Mouse (Mus musculus): ENCODE measurements at regions not wholly inside any gene's neighbourhood (a gene's known extent, or its start where the extent isn't known, plus 50 kb on each side); places are given as distances from the start of the nearest gene placed in this dataset.
A peak's percentile ranks its signal among the peaks of the same experiment; 100 is the strongest.

- no peak for DNase-seq (ENCODE audit: low spot score)
These were observed 631.7 kb upstream of the Fam160b2 start for GRCm38 (mm10) chr14:71231223-71231815.

DNA sequence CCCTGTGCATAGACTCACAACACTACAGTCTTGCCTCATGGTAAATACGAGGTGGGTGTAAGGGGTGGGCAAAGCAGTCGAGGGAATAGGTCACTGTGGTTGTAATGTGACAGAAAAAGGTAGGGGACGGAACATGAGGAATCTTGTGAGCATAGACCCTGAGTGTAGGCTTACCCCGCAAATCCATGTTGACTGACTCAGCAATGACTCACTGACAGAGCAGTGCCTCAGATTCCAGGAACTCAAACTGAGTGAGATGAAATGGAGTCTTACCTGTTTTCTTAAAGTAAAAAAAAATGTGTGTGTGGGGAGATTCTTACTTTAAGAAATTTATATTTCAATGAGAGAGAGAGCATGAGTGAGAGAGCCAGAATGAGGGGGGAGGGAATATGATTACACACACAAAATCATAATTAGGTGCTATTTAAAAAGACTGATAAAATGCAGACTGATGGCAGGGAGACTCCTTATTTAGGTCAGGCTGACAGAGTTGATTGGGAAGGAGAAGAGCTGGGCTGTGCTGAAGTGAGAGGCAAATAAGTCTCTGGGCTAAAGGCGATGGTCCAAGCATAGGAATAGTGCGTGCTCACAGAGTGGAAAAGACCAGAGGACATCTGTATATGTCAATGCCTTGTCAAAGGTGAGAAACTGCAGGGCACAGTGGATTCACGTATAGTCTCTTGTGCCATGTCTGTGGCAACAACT lies 631.0 kb upstream of the Fam160b2 start:
- DNase-seq (ENCODE audit: low spot score): no peak

DNA sequence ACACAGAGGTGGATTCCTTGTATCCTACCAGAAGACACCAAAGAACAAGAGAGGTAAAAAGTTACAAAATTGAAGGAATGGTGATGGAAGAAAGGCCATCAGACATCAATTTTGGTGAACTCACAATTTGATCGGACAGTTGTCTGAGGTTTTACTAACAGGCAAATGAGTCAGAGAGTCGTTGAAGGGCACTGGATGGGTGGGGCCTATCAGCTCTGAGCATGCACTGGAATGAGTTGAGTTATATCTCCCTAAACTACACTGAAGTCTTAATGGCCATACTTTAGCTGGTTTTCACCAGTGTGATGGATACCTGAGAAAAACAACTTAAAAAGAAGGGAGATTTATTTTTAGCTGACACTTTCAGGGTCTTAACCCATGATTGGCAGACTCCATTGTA lies 630.3 kb upstream of the Fam160b2 start:
- no peak for DNase-seq (ENCODE audit: low spot score)

DNA sequence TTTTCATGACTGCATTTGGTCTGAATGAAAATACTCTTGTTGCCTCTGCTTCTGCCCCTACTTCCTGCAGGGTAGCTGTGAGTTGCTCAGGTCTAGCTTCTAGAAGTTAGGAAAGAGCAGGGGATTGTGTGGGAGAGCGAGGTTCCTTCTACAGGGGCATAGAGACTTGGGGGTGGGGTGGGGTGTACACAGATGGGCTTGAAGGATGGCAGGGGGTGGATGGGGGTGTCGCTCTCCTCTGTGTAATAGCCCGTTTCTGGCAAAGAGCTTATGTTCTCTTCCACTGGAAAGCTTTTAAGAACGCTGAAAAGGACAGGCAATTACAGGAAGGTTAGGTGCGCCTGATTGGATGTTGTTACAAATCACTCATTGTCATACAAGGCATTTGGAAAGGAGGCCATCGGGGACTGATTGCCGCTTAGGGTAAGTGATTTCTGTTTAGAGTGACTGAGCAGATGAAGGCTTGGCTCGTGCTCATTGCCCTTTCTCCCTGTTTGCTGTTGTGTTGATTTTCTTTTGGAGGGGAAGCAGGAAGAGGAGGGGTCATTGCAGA lies 629.3 kb upstream of the Fam160b2 start:
- no peak for DNase-seq (ENCODE audit: low spot score)

DNA sequence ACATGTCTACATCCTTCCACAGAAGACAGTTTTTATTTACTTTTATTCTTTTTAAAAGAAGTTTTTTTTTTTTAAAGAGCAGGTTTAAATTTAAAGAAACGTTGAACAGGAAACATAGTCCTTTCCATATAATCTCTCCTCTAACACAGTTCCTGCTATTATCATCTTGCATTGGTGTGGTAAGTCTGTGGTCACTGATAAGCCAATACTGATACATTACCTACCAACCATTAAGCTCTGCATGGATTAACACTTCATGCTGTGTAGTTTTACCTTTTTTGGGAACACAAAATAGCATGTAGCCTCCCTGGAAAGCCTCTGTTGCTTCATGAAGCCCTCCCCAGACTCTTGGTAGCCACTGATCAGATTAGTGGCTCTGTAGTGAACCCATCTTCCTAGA lies 617.4 kb upstream of the Fam160b2 start:
- no peak for DNase-seq (ENCODE audit: low spot score)

DNA sequence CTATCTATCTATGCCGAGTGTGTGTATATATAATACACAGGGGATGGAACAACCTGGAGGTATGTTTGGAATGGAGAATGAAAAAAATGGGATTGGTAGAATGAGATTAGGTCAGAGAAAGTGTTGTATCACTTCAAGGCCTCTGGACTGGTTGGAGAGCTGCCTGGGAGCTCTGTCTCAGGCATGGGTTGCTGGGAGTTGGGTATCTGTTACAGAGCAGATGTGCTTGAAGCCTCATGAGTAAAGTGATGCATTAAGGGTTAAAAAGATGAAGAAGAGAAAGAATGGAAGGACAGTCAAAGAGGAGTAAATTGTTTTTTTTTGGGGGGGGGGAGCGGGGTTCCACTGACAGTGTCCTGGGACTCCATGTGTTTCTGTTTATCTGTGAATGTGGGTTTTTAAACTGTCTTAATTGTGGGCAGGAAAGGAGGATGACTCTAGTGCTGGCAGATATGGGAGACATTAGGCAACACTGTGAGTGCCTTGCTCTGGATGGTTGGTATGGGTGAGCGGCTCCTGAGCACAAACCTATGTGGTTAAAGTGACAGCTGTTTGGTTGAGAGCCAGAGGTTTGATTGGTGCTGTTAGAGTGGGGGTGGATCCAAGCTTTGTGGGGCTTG lies 611.8 kb upstream of the Fam160b2 start:
- no peak for DNase-seq (ENCODE audit: low spot score)

GRCm38 (mm10) chr14:71203459-71203858 lies 603.8 kb upstream of the Fam160b2 start:
- DNase-seq (ENCODE audit: low spot score): no peak

GRCm38 (mm10) chr14:71200917-71201316 lies 601.3 kb upstream of the Fam160b2 start:
- DNase-seq (ENCODE audit: low spot score): no peak

- DNase-seq (ENCODE audit: low spot score): peak; percentile 25
These were observed 599.7 kb upstream of the Fam160b2 start for GRCm38 (mm10) chr14:71199178-71199879.

DNA sequence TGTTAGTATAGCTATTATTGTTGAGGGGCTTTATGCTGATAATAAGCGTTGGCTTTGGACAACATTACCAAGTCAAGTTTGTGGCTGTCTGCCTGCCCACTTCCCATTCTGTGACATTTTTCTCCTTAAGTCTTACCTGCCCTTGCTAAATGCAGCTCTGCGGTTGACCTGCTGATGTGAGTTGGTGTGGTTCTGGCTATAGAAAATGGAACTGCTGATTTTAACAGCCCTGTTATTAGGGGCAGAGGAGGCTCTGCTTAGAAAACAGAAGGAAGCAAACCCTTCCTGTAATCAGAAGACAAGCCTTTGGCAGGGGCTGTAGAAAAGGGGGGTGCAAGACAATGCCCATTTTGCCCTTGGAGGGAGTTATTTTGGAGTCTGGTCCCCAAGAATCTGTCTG lies 594.6 kb upstream of the Fam160b2 start:
- no peak for DNase-seq (ENCODE audit: low spot score)

DNA sequence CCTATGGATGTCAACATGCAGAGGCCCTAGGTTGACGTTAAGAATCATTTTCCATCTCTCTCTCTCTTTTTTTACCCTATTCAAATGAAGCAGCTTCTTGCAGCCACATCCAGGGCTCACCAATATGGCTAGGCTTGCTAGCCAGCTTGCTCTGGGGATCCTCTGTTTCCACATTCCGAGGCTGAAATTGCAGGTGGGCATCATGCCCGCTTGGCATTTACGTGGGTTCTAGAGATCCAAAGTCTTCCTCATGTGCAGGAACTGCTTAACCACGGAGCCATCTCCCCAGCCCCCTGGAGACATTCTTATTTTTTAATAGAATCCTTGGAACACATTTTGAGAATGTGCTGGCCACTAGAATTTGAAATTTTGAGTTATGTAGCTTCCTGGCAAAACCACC lies 592.9 kb upstream of the Fam160b2 start:
- no peak for DNase-seq (ENCODE audit: low spot score)

GRCm38 (mm10) chr14:71189360-71189759 lies 589.7 kb upstream of the Fam160b2 start:
- DNase-seq (ENCODE audit: low spot score): no peak

- DNase-seq (ENCODE audit: low spot score): no peak
These were observed 577.7 kb upstream of the Fam160b2 start for GRCm38 (mm10) chr14:71177341-71177740.

DNA sequence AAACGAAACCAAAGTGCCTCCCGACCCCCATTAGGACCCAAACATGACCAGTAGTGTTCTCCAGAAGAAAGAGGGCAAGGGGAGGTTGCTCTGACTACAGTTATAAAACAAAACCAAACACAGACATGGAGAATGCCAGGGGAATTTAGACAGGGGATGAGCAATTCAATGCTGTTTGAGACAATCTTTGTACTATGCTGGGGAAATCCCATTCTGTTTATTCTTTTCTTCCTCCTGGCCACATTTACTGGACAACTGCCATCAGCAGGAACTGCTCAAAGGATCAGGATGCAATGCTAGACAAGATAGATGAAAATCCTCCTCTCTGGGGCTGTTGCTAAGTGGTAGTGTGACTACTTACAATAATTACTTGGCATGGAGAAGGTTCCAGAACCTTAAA lies 574.5 kb upstream of the Fam160b2 start:
- peak; percentile 20 for DNase-seq (ENCODE audit: low spot score)

- no peak for DNase-seq (ENCODE audit: low spot score)
These were observed 559.9 kb upstream of the Fam160b2 start for GRCm38 (mm10) chr14:71159556-71159955.

- no peak for DNase-seq (ENCODE audit: low spot score)
These were observed 542.8 kb upstream of the Fam160b2 start for GRCm38 (mm10) chr14:71142465-71142864.

DNA sequence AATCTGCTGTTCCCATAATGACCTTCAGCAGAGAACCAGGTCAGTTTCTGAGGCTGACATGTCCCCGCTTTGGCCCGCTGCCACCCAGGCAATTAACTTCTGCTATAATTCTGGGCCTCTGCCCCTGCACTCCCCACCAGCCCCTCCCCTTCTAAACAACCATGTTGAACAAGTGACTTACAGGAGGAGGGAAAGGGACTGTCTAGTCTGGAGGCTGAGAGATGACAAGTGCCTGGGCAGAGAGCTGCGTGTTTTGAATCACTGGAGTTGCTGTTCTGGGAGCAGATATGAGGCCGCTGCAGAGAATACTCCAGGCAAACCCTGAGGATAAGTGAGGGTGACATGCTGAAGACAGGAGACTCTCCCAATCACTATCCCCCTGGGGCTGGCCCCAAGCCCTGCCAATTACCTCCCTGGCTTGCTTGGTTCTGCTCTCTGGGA lies 530.2 kb upstream of the Fam160b2 start:
- peak; percentile 59 for DNase-seq (ENCODE audit: low spot score)

DNA sequence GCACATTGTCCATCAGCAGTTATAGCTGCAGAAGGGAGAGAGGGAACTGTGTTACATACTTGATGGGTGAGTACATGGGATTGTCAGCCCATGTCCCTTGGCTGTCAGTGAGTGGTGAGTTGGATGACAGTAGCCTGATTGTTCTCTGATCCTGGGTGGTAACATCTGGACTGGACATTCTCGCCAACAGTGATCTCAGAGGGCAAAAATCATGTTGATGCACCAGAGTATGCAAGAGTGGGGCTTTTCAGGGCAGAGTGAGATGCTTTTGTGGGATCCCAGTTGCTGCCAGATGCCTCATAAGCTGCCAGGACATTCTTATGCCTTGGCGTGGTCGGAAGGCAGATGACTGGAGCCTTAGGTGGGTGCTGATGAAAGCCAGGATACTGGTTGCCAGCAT lies 528.9 kb upstream of the Fam160b2 start:
- peak; percentile 50 for DNase-seq (ENCODE audit: low spot score)

- peak; percentile 54 for DNase-seq (ENCODE audit: low spot score)
These were observed 519.0 kb upstream of the Fam160b2 start for GRCm38 (mm10) chr14:71118681-71119080.

DNA sequence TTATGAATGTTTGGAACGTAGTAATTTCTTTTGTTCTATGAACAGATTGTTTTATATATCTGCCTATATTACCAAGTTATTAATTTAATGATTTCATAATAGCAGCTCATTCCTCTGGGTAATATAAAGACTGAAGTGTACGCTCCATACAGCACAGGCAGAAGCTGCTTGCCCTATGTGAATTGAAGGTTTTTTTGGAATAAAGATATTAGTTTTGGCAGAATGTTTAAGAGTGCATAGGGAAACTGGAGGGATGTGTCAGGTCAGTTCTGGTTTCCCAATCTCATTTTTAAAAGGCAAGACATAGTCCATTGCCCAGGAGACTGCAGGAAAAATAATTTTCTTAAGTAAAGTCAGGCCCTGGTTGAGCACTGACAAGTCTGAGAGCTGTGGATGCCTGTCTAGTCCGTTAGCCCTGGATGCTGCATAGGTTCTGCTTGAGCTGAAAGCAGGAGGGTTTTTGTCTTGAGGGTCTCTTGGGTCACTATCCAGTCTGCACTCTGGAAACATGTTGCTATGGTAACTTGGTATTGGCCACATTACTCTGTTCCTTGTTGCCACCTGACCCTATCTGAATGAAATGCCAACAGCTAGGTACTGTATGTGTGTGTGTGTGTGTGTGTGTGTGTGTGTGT lies 516.3 kb upstream of the Fam160b2 start:
- DNase-seq (ENCODE audit: low spot score): no peak

GRCm38 (mm10) chr14:71115095-71115797 lies 515.6 kb upstream of the Fam160b2 start:
- no peak for DNase-seq (ENCODE audit: low spot score)

Measured in MN1 (cell line).